Mouse (Mus musculus) CH12.LX (cell line): ENCODE results near the gene Sec31b. TPM values are rescaled to one million over a fixed set of nuclear protein-coding genes. Genes with fewer than 3 reads are reported as not detected.

Source experiments
- DNase-seq: peaks from one replicate; pipeline ENCODE4 v3.0.0-alpha.2; 2013; ENCODE audit errors: extremely low read depth
- H3K27ac ChIP-seq: 2 replicates; pipeline ENCODE4 v1.5.1; 2012; ENCODE audit warnings: low read depth, mild to moderate bottlenecking, control low read depth, moderate library complexity; ENCODE audit not compliant: insufficient read depth
- H3K27me3 ChIP-seq: replicated peaks from 2 replicates; pipeline ENCODE3; 2012; ENCODE audit warnings: inconsistent platforms
- H3K36me3 ChIP-seq, 2 experiments: replicated peaks in 1 of 2; 2 replicates each; pipeline versions ENCODE3 to v1.6.1; 2012; ENCODE audit warnings: inconsistent platforms in 1 of 2, low read length in 1 of 2, mild to moderate bottlenecking in 1 of 2, mixed read lengths in 1 of 2, moderate library complexity in 1 of 2; ENCODE audit not compliant: control insufficient read depth in 1 of 2, insufficient read depth in 1 of 2
- H3K4me1 ChIP-seq, 2 experiments: 2 replicates each; pipeline ENCODE4 v1.6.1; 2012; ENCODE audit warnings: inconsistent platforms in 1 of 2, moderate library complexity in 1 of 2; ENCODE audit not compliant: insufficient read depth in 2 of 2, control insufficient read depth in 1 of 2
- H3K4me2 ChIP-seq: 2 replicates; pipeline ENCODE4 v1.6.1; 2012; ENCODE audit warnings: low read depth, mild to moderate bottlenecking, control low read depth; ENCODE audit not compliant: poor library complexity, insufficient read depth, severe bottlenecking
- H3K4me3 ChIP-seq, 3 experiments: fragments of 150-350 bp in 1 of 3; sonication (generic) in 1 of 3; replicated peaks in 1 of 3; 2 replicates each; pipeline versions ENCODE3 to v1.5.1; 2011 to 2012; ENCODE audit warnings: low read depth in 2 of 3, low read length in 2 of 3, mild to moderate bottlenecking in 2 of 3, moderate library complexity in 2 of 3, control low read depth in 1 of 3, improper control_type of control experiment in 1 of 3, inconsistent platforms in 1 of 3, mixed read lengths in 1 of 3; ENCODE audit not compliant: poor library complexity in 1 of 3
- H3K79me2 ChIP-seq: replicated peaks from 2 replicates; pipeline ENCODE4 v1.6.1; 2012; ENCODE audit warnings: mild to moderate bottlenecking, moderate library complexity; ENCODE audit not compliant: control insufficient read depth, poor library complexity, insufficient read depth, severe bottlenecking; ENCODE audit errors: extremely low read depth
- H3K9ac ChIP-seq: 2 replicates; pipeline ENCODE4 v1.6.1; 2012; ENCODE audit warnings: low read depth, mild to moderate bottlenecking, control low read depth, moderate library complexity; ENCODE audit not compliant: insufficient read depth
- H3K9me3 ChIP-seq: replicated peaks from 2 replicates; pipeline ENCODE3; 2012; ENCODE audit warnings: low read length, inconsistent platforms, mixed read lengths
- BHLHE40 ChIP-seq: IDR thresholded peaks from 2 replicates; pipeline ENCODE4 v1.6.1; 2011; ENCODE audit warnings: mild to moderate bottlenecking, low read depth, low read length, improper control_type of control experiment
- CHD1 ChIP-seq: IDR thresholded peaks from 2 replicates; pipeline ENCODE4 v1.6.1; 2012; ENCODE audit warnings: low read depth, low read length, improper control_type of control experiment, inconsistent platforms
- CHD2 ChIP-seq: IDR thresholded peaks from 2 replicates; pipeline ENCODE4 v1.6.1; 2011; ENCODE audit warnings: low read length, improper control_type of control experiment
- CTCF ChIP-seq, 2 experiments: IDR thresholded peaks in 1 of 2; conservative IDR thresholded peaks in 1 of 2; 2 replicates each; pipeline ENCODE4 v1.5.1; 2011 to 2012; ENCODE audit warnings: low read depth in 2 of 2, low read length in 2 of 2, improper control_type of control experiment in 1 of 2, inconsistent platforms in 1 of 2, mild to moderate bottlenecking in 1 of 2, moderate library complexity in 1 of 2
- E2F4 ChIP-seq: IDR thresholded peaks from 2 replicates; pipeline ENCODE4 v1.6.1; 2011; ENCODE audit warnings: low read depth, low read length, improper control_type of control experiment; ENCODE audit not compliant: insufficient replicate concordance
- ELF1 ChIP-seq: IDR thresholded peaks from 2 replicates; pipeline ENCODE4 v1.6.1; 2014; ENCODE audit warnings: low read depth, mild to moderate bottlenecking, inconsistent platforms, low read length, improper control_type of control experiment
- ETS1 ChIP-seq: conservative IDR thresholded peaks from 2 replicates; pipeline ENCODE4 v1.6.1; 2012; ENCODE audit warnings: low read depth, mild to moderate bottlenecking, inconsistent platforms, low read length, improper control_type of control experiment, moderate library complexity
- GABPA ChIP-seq: IDR thresholded peaks from 2 replicates; pipeline ENCODE4 v1.6.1; 2012; ENCODE audit warnings: low read depth, low read length, improper control_type of control experiment, inconsistent platforms; ENCODE audit not compliant: insufficient replicate concordance
- JUN ChIP-seq: IDR thresholded peaks from 2 replicates; pipeline ENCODE4 v1.6.1; 2011; ENCODE audit warnings: low read depth, mild to moderate bottlenecking, low read length, improper control_type of control experiment, moderate library complexity; ENCODE audit not compliant: insufficient read depth
- KAT2A ChIP-seq: IDR thresholded peaks from 2 replicates; pipeline ENCODE4 v1.6.1; 2012; ENCODE audit warnings: low read length, improper control_type of control experiment, inconsistent platforms; ENCODE audit not compliant: insufficient replicate concordance
- MAX ChIP-seq: IDR thresholded peaks from 2 replicates; pipeline ENCODE4 v1.6.1; 2011; ENCODE audit warnings: low read length, improper control_type of control experiment
- MAZ ChIP-seq: IDR thresholded peaks from 2 replicates; pipeline ENCODE4 v1.6.1; 2012; ENCODE audit warnings: low read depth, mild to moderate bottlenecking, inconsistent platforms, low read length, improper control_type of control experiment, moderate library complexity
- MXI1 ChIP-seq: IDR thresholded peaks from 2 replicates; pipeline ENCODE4 v1.6.1; 2011; ENCODE audit warnings: mild to moderate bottlenecking, low read depth, low read length, improper control_type of control experiment
- MYC ChIP-seq: IDR thresholded peaks from 2 replicates; pipeline ENCODE4 v1.6.1; 2011; ENCODE audit warnings: low read depth, mild to moderate bottlenecking, improper control_type of control experiment, low read length
- NELFE ChIP-seq: IDR thresholded peaks from 2 replicates; pipeline ENCODE4 v1.6.1; 2011; ENCODE audit warnings: low read depth, low read length, improper control_type of control experiment
- NRF1 ChIP-seq: IDR thresholded peaks from 2 replicates; pipeline ENCODE4 v1.6.1; 2014; ENCODE audit warnings: low read depth, mild to moderate bottlenecking, inconsistent platforms, low read length, improper control_type of control experiment, moderate library complexity
- POLR2A ChIP-seq: IDR thresholded peaks from 2 replicates; pipeline ENCODE4 v1.6.1; 2011; ENCODE audit warnings: low read depth, mild to moderate bottlenecking, improper control_type of control experiment, low read length
- RCOR1 ChIP-seq: conservative IDR thresholded peaks from 2 replicates; pipeline ENCODE4 v1.6.1; 2012; ENCODE audit warnings: low read depth, mild to moderate bottlenecking, inconsistent platforms, low read length, improper control_type of control experiment
- TBP ChIP-seq: conservative IDR thresholded peaks from 2 replicates; pipeline ENCODE4 v1.6.1; 2011; ENCODE audit warnings: low read depth, low read length, improper control_type of control experiment
- TCF12 ChIP-seq: IDR thresholded peaks from 2 replicates; pipeline ENCODE4 v1.6.1; 2014; ENCODE audit warnings: low read depth, mild to moderate bottlenecking, inconsistent platforms, low read length, improper control_type of control experiment
- USF1 ChIP-seq: IDR thresholded peaks from 2 replicates; pipeline ENCODE4 v1.6.1; 2014; ENCODE audit warnings: low read depth, mild to moderate bottlenecking, inconsistent platforms, low read length, improper control_type of control experiment
- ZC3H11A ChIP-seq: IDR thresholded peaks from 2 replicates; pipeline ENCODE4 v1.6.1; 2012; ENCODE audit warnings: low read depth, mild to moderate bottlenecking, inconsistent platforms, low read length, improper control_type of control experiment
- ZNF384 ChIP-seq: IDR thresholded peaks from 2 replicates; pipeline ENCODE4 v1.6.1; 2012; ENCODE audit warnings: low read depth, low read length, improper control_type of control experiment, inconsistent platforms
- dilution Hi-C: fragments of 300-500 bp; cut with MboI; formaldehyde crosslinking; loops from 2 replicates; pipeline ENCODE4 v1.14.3; 2020; ENCODE audit warnings: low sequenced_read_pairs; ENCODE audit not compliant: extremely low pct_unique_long_range_greater_than_20kb, extremely low pct_ligation_motif_present
- in situ Hi-C: fragments of 300-500 bp; cut with MboI; formaldehyde crosslinking; loops from 3 replicates; pipeline ENCODE4 v1.14.3; 2019; ENCODE audit warnings: low sequenced_read_pairs, low pct_ligation_motif_present, low pct_unique_long_range_greater_than_20kb, mixed read lengths
- polyA plus RNA-seq: library from polyadenylated mRNA; unstranded; fragments of >175 nt; gene quantifications from 2 replicates; pipeline ENCODE4 v1.2.1, GENCODE M21; 2012; ENCODE audit warnings: low read depth; ENCODE audit not compliant: insufficient read length
- total RNA-seq, 2 experiments: library from RNA; depleted of rRNA; stranded (reverse); fragments of 300-350 nt in 1 of 2; fragments of >200 nt in 1 of 2; gene quantifications; 2 replicates each; pipeline ENCODE4 v1.2.3; 2012 to 2014

Sec31b gene
- total and polyA plus RNA-seq, 3 experiments = 0.17 to 1.1 (median 0.19) TPM

DNA sequence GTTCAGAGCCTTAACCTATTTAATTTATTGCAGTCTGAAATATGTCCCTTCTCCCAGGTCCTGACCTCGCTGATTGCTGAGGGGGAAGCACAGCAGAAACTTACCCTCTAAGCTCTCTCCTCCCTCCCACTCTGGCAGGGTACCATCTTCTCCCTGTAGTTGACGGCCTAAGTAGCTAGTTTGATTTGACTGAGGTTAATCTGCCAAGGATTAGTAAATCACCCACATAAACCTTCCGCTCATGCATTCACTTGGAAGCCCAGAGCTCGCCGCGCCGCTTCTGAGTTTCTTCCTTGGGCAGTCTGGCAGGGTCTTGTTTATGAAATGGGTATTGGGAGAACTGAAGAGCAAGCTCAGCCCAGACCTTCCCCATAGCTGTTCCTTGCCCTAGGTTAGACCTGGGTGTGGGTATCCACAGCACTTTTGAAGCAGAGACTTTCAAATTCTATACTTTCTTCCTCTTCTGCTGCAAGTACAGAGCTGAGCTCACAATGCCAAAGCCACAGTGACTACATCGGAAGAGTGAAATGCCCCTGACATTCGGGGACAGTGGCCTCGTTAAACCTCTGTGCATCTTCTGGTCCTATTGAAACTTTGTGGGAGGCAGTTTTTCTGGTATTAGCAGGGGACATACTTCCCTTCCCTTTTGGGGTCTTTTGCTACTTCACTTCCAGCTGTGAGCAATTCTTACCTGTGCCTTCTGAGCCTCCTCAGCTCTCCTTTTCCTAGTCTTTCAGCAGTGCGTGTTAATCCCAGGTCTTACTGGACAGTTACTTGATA is 32.4 kb downstream of the Sec31b start:
- Histone ChIP-seq H3K79me2 (no peaks in the 10 kb centered on the region), H3K36me3 (no peaks in the 10 kb centered on the region), H3K27ac (no peak overlapping the region), H3K4me3 (no peak overlapping the region), H3K4me1 (peaks cover 0 to 7% of the 10 kb centered on the region in 2 experiments; a peak in 2 of 4 replicates), H3K9me3 (peaks cover 6% of the 10 kb centered on the region), H3K4me2 (no peak overlapping the region), H3K27me3 (no peaks in the 10 kb centered on the region), H3K9ac (no peak overlapping the region)
- dilution Hi-C loops (no loop called here), in situ Hi-C loops (no loop called here)
- no peak for DNase-seq
- no peak for TF ChIP-seq BHLHE40

DNA sequence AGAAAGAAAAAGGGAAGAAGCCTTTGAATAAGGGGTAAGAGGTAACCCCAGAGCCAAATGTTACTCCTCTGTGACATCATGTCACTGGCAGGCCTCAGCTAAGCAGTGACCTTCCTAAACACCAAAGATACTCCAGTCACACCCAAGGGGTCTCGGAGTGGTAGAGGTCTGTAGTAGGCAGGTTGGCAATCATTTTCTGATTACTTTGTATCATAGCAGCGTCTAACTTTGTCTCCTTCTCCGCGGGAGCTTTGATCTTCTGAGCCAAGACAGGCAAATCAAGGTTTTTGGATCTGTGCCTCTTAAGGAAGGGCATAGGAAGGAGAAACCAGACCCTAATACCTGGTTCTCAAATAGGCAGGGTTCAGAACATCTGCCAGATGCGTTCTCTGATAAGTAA is 33.1 kb downstream of the Sec31b start:
- H3K27me3 ChIP-seq = no peaks in the 10 kb centered on the region
- in situ Hi-C loops = no loop called here

DNA sequence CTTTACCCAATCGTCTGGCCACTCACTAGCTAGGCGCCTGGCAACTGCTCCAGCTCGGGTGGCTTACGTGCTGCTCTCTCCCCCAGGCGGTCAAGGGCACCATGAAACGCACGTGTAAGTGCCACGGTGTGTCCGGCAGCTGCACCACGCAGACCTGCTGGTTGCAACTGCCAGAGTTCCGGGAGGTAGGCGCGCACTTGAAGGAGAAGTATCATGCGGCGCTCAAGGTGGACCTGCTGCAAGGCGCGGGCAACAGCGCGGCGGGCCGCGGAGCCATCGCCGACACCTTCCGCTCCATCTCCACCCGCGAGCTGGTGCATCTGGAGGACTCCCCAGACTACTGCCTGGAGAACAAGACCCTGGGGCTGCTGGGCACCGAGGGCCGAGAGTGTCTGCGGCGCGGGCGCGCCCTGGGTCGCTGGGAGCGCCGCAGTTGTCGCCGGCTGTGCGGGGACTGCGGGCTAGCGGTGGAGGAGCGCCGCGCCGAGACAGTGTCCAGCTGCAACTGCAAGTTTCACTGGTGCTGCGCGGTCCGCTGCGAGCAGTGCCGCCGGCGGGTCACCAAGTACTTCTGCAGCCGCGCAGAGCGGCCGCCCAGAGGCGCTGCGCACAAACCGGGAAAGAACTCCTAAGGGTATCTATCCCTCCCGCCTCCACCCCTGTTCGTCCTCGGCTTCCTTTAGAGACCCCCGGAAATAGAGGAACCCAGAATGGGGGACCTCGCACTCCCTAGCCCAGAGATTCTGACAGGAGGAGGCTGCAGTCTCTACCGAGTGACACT is 34.0 kb downstream of the Sec31b start:
- no peak overlapping the region for H3K9ac ChIP-seq
- no peaks in the 10 kb centered on the region for H3K79me2 ChIP-seq
- H3K4me3 ChIP-seq = no peak overlapping the region
- no peak overlapping the region for H3K4me2 ChIP-seq
- no peak overlapping the region for H3K27ac ChIP-seq
- DNase-seq = no peak
- TF ChIP-seq KAT2A (no peak), CTCF (conservative IDR thresholded peaks at IDR 0.05 in 1 of 2, IDR thresholded peaks at IDR 0.05 in 1 of 2; ENCODE audit: low read depth in 2 of 2, low read length in 2 of 2) (no peak), CHD2 (no peak), MAZ (no peak), CHD1 (no peak), MYC (no peak), ETS1 (no peak), MAX (no peak), ELF1 (no peak), POLR2A (no peak), BHLHE40 (no peak), JUN (no peak), E2F4 (no peak), RCOR1 (no peak), NELFE (no peak), TBP (no peak), TCF12 (no peak)
- peaks cover 6% of the 10 kb centered on the region for H3K9me3 ChIP-seq
- peaks cover 0 to 7% of the 10 kb centered on the region in 2 experiments; a peak in 2 of 4 replicates for H3K4me1 ChIP-seq
- no peaks in the 10 kb centered on the region for H3K36me3 ChIP-seq
- in situ Hi-C loops = no loop called here
- no peaks in the 10 kb centered on the region for H3K27me3 ChIP-seq
- dilution Hi-C loops = no loop called here

More for the DNA sequence above, 33.1 kb downstream of the Sec31b start:
- no peak overlapping the region for H3K27ac ChIP-seq
- H3K9me3 ChIP-seq = peaks cover 6% of the 10 kb centered on the region
- dilution Hi-C loops = no loop called here
- H3K4me1 ChIP-seq = peaks cover 0 to 7% of the 10 kb centered on the region in 2 experiments; a peak in 2 of 4 replicates
- no peaks in the 10 kb centered on the region for H3K79me2 ChIP-seq
- H3K9ac ChIP-seq = no peak overlapping the region
- H3K4me3 ChIP-seq = no peak overlapping the region
- no peak overlapping the region for H3K4me2 ChIP-seq
- no peaks in the 10 kb centered on the region for H3K36me3 ChIP-seq
- TF ChIP-seq MYC (no peak), MXI1 (no peak), ZC3H11A (no peak), E2F4 (no peak), NRF1 (no peak), GABPA (no peak), ZNF384 (no peak), USF1 (no peak), CTCF (conservative IDR thresholded peaks at IDR 0.05 in 1 of 2, IDR thresholded peaks at IDR 0.05 in 1 of 2; ENCODE audit: low read depth in 2 of 2, low read length in 2 of 2) (no peak), KAT2A (no peak), JUN (no peak), RCOR1 (no peak), MAX (no peak), CHD1 (no peak), MAZ (no peak)
- no peak for DNase-seq
